Mouse (Mus musculus) embryonic facial prominence, embryonic 13.5 days (tissue): ENCODE measurements around the gene Nckipsd. TPM values are rescaled to one million over a fixed set of nuclear protein-coding genes. Genes with fewer than 3 reads are reported as not detected.
A peak's percentile ranks its signal among the peaks of the same experiment; 100 is the strongest.

ENCODE experiments used
- ATAC-seq: fragments of 200-750 bp; cut with Nextera tagmentation; 2 replicates; pipeline ENCODE4 v1.8.0; 2017; ENCODE audit warnings: low read depth; ENCODE audit not compliant: insufficient number of reproducible peaks, insufficient read depth, low FRiP score, low TSS enrichment
- H3K27ac ChIP-seq: fragments of 300-500 bp; sonication (generic); 2 replicates; pipeline ENCODE4 v1.5.1; 2015; ENCODE audit warnings: moderate library complexity, mild to moderate bottlenecking, inconsistent platforms
- H3K27me3 ChIP-seq: fragments of 300-500 bp; sonication (generic); 2 replicates; pipeline ENCODE4 v1.6.1; 2015; ENCODE audit warnings: mild to moderate bottlenecking, inconsistent platforms
- H3K36me3 ChIP-seq: fragments of 300-500 bp; sonication (generic); 2 replicates; pipeline ENCODE4 v1.6.1; 2015; ENCODE audit warnings: mild to moderate bottlenecking, inconsistent platforms
- H3K4me1 ChIP-seq: fragments of 300-500 bp; sonication (generic); 2 replicates; pipeline ENCODE4 v1.6.1; 2015; ENCODE audit warnings: inconsistent platforms
- H3K4me2 ChIP-seq: fragments of 300-500 bp; sonication (generic); 2 replicates; pipeline ENCODE4 v1.6.1; 2015; ENCODE audit warnings: moderate library complexity, mild to moderate bottlenecking, inconsistent platforms
- H3K4me3 ChIP-seq: fragments of 300-500 bp; sonication (generic); 2 replicates; pipeline ENCODE4 v1.5.1; 2015; ENCODE audit warnings: mild to moderate bottlenecking, inconsistent platforms
- H3K9ac ChIP-seq: fragments of 300-500 bp; sonication (generic); 2 replicates; pipeline ENCODE4 v1.6.1; 2015; ENCODE audit warnings: mild to moderate bottlenecking, inconsistent platforms
- H3K9me3 ChIP-seq: fragments of 300-500 bp; sonication (generic); 2 replicates; pipeline ENCODE4 v1.6.1; 2016; ENCODE audit warnings: inconsistent platforms
- WGBS: fragments of 180-500 bp; shearing (Covaris S2); methylation state at CpG from one replicate; pipeline ENCODE4 v1.1.7; 2015; ENCODE audit warnings: mixed read lengths; 5-methylcytosine and 5-hydroxymethylcytosine counted together
- polyA plus RNA-seq: library from polyadenylated mRNA; unstranded; fragments of >200 nt; fragmentation: Nextera tagmentation; extraction: Ambion mirVana; gene quantifications from 2 replicates; pipeline ENCODE4 v1.2.1, GENCODE M21; 2015

Gene Nckipsd
- polyA plus RNA-seq, 1 experiment from 2014 or later, result 21.5 TPM

DNA sequence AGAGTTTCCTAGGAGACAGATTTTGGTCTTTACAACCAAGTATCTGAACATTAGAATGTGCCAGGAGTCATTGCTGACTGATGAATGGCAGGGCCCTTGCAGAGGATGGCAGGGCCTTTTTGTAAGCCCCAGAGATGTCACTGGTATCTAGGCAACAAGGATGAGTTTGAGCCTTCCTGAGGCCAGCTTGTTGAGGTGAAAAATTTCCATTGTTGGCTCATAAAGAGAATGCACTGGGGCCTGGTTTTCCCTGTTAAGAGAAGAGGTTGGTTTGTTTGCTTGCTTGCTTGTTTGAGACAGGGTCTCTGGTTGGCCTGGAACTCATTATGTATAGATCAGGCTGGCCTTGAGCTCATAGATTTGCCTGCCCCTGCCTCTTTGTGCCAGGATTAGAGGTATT lies 22.8 kb upstream of the Nckipsd start:
- Histone ChIP-seq H3K4me1 (peaks cover 54% of the 10 kb centered on the region), H3K27ac (peak overlapping the region; percentile 45; the same call in 1 of the 2 replicates), H3K9me3 (no peaks in the 10 kb centered on the region), H3K27me3 (no peaks in the 10 kb centered on the region), H3K9ac (peak overlapping the region; percentile 62), H3K4me3 (peak overlapping the region; percentile 89), H3K4me2 (peak overlapping the region; percentile 74), H3K36me3 (peaks cover 3% of the 10 kb centered on the region; the same call in 1 of the 2 replicates)
- no peak for ATAC-seq

DNA sequence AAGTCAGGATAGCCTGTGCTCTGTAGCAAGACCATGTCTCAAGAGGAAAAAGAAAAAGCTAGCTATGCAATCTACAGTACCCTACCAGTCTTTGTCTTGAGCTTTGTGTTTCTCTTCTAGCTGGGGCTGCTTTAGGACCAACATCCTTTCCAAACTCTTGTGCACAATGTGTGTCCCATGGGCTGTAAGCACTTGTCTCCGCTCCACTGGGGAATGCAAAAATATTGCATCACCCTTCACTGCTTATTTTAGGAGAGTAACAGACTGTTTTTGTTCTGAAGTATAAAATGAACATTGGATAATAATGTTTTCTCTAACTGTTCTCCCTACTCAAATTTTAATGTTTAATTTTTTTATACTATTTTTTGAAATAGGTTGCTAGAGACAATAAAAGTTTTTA lies 21.7 kb upstream of the Nckipsd start:
- peak overlapping the region; percentile 14; the same call in 1 of the 2 replicates for H3K4me3 ChIP-seq

DNA sequence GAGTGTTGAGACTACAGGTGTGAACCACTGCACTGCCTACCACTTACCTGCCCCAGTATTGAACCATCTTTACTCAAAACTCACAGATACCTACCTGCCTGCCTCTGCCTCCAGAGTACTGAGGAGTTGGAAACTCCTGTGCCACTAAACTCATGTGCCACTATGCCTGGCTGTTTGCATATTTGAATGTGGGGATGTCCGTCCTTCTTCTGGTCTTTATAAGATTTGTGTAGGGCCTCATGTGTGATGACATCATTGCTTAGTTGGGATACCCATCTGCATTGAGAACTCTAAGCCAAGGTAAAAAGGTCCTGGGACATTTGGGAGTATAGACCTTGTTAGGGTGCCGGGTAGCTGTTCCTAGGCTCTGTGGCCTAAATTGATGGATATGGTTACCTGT lies 21.1 kb upstream of the Nckipsd start:
- H3K9me3 ChIP-seq, result no peaks in the 10 kb centered on the region
- H3K27ac ChIP-seq, result no peak overlapping the region
- peaks cover 3% of the 10 kb centered on the region; the same call in 1 of the 2 replicates for H3K36me3 ChIP-seq
- no peak overlapping the region for H3K4me2 ChIP-seq
- peaks cover 64% of the 10 kb centered on the region for H3K4me1 ChIP-seq
- WGBS, result 89% methylated on average over 2 of the region's 2 CpGs
- H3K4me3 ChIP-seq, result no peak overlapping the region
- H3K27me3 ChIP-seq, result no peaks in the 10 kb centered on the region
- no peak for ATAC-seq
- no peak overlapping the region for H3K9ac ChIP-seq

More for the DNA sequence above, 21.7 kb upstream of the Nckipsd start:
- H3K9me3 ChIP-seq, result no peaks in the 10 kb centered on the region
- 92% methylated on average over 1 of the region's 1 CpGs for WGBS
- ATAC-seq, result no peak
- no peaks in the 10 kb centered on the region for H3K27me3 ChIP-seq
- peak overlapping the region; percentile 74 for H3K4me2 ChIP-seq
- H3K9ac ChIP-seq, result no peak overlapping the region
- H3K36me3 ChIP-seq, result peaks cover 3% of the 10 kb centered on the region; the same call in 1 of the 2 replicates
- no peak overlapping the region for H3K27ac ChIP-seq
- H3K4me1 ChIP-seq, result peaks cover 61% of the 10 kb centered on the region

- 67% methylated on average over 3 of the region's 3 CpGs for WGBS
- Histone ChIP-seq H3K27ac (no peak overlapping the region), H3K4me1 (peaks cover 70% of the 10 kb centered on the region)
Measured at GRCm38 (mm10) chr9:108788713-108789112, 19.5 kb upstream of the Nckipsd start.

DNA sequence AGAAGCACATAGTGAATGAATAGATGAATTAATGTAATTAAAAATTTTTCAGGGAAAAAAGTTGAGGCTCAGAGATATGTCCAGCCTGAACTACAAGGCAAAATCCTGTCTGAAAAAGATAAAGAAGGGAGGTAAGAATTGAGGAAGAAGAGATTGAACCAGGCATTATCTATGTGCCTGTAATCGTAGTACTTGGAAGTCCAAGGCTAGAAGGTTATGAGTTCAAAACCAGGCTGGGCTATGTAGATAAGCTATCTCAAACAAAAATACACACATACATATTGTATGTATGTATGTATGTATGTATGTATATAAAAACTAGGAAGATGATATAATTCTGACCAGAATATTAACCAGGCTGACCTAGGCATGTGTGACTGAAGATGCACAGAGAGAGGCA lies 15.9 kb upstream of the Nckipsd start:
- H3K4me2 ChIP-seq, result 0 out of 2 replicates have a peak overlapping the region, but pooled peaks have one; percentile 0
- H3K4me1 ChIP-seq, result peaks cover 76% of the 10 kb centered on the region
- H3K9me3 ChIP-seq, result no peaks in the 10 kb centered on the region
- H3K27ac ChIP-seq, result peak overlapping the region; percentile 11; the same call in 1 of the 2 replicates
- no peak overlapping the region for H3K4me3 ChIP-seq
- WGBS, result 87% methylated on average over 1 of the region's 1 CpGs
- peaks cover 19% of the 10 kb centered on the region for H3K36me3 ChIP-seq
- no peak for ATAC-seq
- no peaks in the 10 kb centered on the region for H3K27me3 ChIP-seq
- H3K9ac ChIP-seq, result no peak overlapping the region

More at GRCm38 (mm10) chr9:108788713-108789112, 19.5 kb upstream of the Nckipsd start:
- no peak for ATAC-seq
- no peaks in the 10 kb centered on the region for H3K9me3 ChIP-seq
- peaks cover 3% of the 10 kb centered on the region; the same call in 1 of the 2 replicates for H3K36me3 ChIP-seq
- H3K4me3 ChIP-seq, result no peak overlapping the region
- no peak overlapping the region for H3K9ac ChIP-seq
- no peaks in the 10 kb centered on the region for H3K27me3 ChIP-seq
- H3K4me2 ChIP-seq, result no peak overlapping the region

DNA sequence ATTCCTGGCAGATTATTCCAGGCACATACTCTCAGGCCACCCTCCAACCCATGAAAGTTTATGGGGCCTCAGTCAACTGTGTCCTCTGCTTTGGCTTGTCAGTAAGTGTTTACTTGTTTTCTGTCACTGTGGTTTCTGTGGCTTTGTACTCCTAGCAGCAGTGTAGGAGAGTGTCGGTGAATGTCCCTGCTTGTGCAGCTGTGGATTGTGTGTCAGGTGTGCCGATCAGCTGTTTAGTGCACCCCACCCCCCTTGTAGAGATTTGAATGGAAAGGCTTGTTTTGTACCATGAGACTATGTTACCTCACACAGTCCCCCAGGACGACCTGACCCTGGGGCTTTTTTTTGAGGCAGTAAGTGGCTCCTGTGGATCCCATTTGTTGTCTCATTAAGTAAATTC lies 15.4 kb upstream of the Nckipsd start:
- Histone ChIP-seq H3K9me3 (no peaks in the 10 kb centered on the region), H3K27me3 (no peaks in the 10 kb centered on the region), H3K27ac (peak overlapping the region; percentile 45; the same call in 1 of the 2 replicates), H3K36me3 (peaks cover 23% of the 10 kb centered on the region), H3K9ac (no peak overlapping the region), H3K4me3 (no peak overlapping the region), H3K4me2 (0 out of 2 replicates have a peak overlapping the region, but pooled peaks have one; percentile 0), H3K4me1 (peaks cover 72% of the 10 kb centered on the region)
- WGBS, result 46% methylated on average over 3 of the region's 3 CpGs
- ATAC-seq, result no peak

DNA sequence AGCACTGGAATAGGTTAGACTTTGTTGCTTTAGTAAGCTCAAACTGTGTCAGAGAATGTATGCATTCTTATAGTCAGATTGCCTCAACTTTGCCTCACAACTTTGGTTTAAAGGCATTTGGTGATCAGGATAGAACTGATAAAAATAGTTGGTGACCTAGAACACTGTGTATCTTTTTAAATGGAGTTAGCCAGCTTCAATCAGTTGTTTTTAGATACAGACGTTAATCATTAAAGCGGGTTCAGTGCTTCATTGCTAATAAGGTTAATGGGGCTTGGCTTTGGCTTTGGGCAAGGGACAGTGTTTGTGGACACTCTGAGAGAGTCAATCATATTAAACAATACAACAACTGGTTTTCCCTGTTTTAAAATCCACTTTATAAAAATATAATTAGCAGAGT lies 12.9 kb upstream of the Nckipsd start:
- no peak overlapping the region for H3K4me2 ChIP-seq
- no peaks in the 10 kb centered on the region for H3K27me3 ChIP-seq
- H3K4me3 ChIP-seq, result no peak overlapping the region
- ATAC-seq, result no peak
- H3K27ac ChIP-seq, result no peak overlapping the region
- H3K4me1 ChIP-seq, result peaks cover 56% of the 10 kb centered on the region
- no peaks in the 10 kb centered on the region for H3K9me3 ChIP-seq
- peaks cover 47% of the 10 kb centered on the region for H3K36me3 ChIP-seq
- 57% methylated on average over 2 of the region's 2 CpGs for WGBS
- no peak overlapping the region for H3K9ac ChIP-seq

DNA sequence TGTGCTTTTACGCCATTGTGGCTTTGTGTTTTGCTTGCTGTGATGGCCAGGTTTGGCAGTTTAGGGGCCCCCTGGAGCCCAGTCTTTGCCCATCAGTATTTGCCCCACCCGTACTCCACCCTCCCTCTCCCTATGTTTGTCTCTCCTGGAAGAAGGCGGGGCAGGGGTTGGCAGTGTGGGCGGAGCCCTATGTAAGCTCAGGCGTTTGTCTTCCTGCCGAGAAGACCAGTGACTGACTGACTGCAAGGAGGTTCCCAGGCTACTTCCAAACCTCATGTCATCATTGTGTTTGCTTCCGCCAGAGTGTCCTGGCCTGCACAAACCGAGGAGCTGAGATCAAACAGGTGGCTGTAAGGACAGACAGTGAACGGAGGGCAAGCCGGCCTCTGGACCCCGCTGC lies 12.4 kb upstream of the Nckipsd start:
- Histone ChIP-seq H3K4me1 (peaks cover 56% of the 10 kb centered on the region), H3K27me3 (no peaks in the 10 kb centered on the region), H3K4me3 (0 out of 2 replicates have a peak overlapping the region, but pooled peaks have one; percentile 3), H3K9me3 (no peaks in the 10 kb centered on the region), H3K36me3 (peaks cover 49% of the 10 kb centered on the region), H3K27ac (no peak overlapping the region), H3K4me2 (peak overlapping the region; percentile 18; the same call in 1 of the 2 replicates), H3K9ac (peak overlapping the region; percentile 49; the same call in 1 of the 2 replicates)
- WGBS, result 47% methylated on average over 11 of the region's 11 CpGs
- ATAC-seq, result no peak; the same call in 1 of the 2 replicates

GRCm38 (mm10) chr9:108796351-108796981 lies 11.7 kb upstream of the Nckipsd start:
- WGBS, result 79% methylated on average over 4 of the region's 4 CpGs
- no peaks in the 10 kb centered on the region for H3K9me3 ChIP-seq
- H3K4me1 ChIP-seq, result peaks cover 49% of the 10 kb centered on the region
- ATAC-seq, result no peak
- H3K4me2 ChIP-seq, result peak overlapping the region; percentile 18; the same call in 1 of the 2 replicates
- no peak overlapping the region for H3K4me3 ChIP-seq
- peak overlapping the region; percentile 48; the same call in 1 of the 2 replicates for H3K27ac ChIP-seq
- H3K9ac ChIP-seq, result peak overlapping the region; percentile 49; the same call in 1 of the 2 replicates
- H3K27me3 ChIP-seq, result no peaks in the 10 kb centered on the region
- peaks cover 51% of the 10 kb centered on the region for H3K36me3 ChIP-seq

- WGBS, result 90% methylated on average over 7 of the region's 7 CpGs
- no peaks in the 10 kb centered on the region for H3K27me3 ChIP-seq
- H3K9me3 ChIP-seq, result no peaks in the 10 kb centered on the region
- no peak overlapping the region for H3K4me3 ChIP-seq
- H3K4me2 ChIP-seq, result no peak overlapping the region
- H3K4me1 ChIP-seq, result peaks cover 39% of the 10 kb centered on the region
- no peak overlapping the region for H3K9ac ChIP-seq
- H3K36me3 ChIP-seq, result peaks cover 61% of the 10 kb centered on the region
- H3K27ac ChIP-seq, result no peak overlapping the region
- ATAC-seq, result no peak
Measured at GRCm38 (mm10) chr9:108797477-108797876, 10.7 kb upstream of the Nckipsd start.

DNA sequence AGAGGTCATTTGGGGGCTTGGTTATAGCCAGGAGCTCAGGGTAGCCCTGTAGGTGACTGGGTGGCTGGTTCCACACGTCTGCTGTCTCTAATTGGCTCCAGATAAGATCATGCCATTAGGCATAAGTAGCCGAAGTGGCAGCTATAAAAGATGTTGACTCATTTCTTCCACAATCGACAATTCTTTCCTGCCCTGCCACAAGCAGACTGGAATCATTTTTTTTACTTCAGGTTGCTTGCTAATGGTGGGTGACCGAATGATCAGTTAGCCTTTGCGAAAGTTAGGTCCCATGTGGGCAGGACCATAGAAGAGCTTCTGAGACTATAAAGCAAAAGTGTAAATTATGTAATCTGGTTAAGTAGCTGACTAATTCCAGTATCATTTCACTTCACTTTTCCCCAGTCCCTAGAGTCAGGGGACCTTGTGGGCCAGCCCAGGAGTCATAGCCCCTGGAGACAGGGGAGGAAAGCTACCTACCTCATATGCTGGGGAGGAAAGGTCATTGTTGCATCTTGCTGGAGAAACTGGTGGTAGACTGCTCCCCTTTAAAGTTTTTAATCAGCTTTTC lies 9.6 kb upstream of the Nckipsd start:
- H3K27ac ChIP-seq, result no peak overlapping the region
- WGBS, result 73% methylated on average over 5 of the region's 5 CpGs
- no peak overlapping the region for H3K9ac ChIP-seq
- H3K27me3 ChIP-seq, result no peaks in the 10 kb centered on the region
- H3K4me1 ChIP-seq, result peaks cover 29% of the 10 kb centered on the region
- no peaks in the 10 kb centered on the region for H3K9me3 ChIP-seq
- no peak overlapping the region for H3K4me2 ChIP-seq
- H3K36me3 ChIP-seq, result peaks cover 70% of the 10 kb centered on the region
- H3K4me3 ChIP-seq, result no peak overlapping the region
- no peak for ATAC-seq

- Histone ChIP-seq H3K4me3 (no peak overlapping the region), H3K36me3 (peaks cover 77% of the 10 kb centered on the region), H3K4me1 (peaks cover 19% of the 10 kb centered on the region), H3K27me3 (no peaks in the 10 kb centered on the region), H3K27ac (no peak overlapping the region), H3K4me2 (no peak overlapping the region), H3K9ac (no peak overlapping the region), H3K9me3 (no peaks in the 10 kb centered on the region)
- WGBS, result 93% methylated on average over 3 of the region's 3 CpGs
- no peak for ATAC-seq
Measured at GRCm38 (mm10) chr9:108799564-108799963, 8.6 kb upstream of the Nckipsd start.
